Mouse (Mus musculus) midbrain, embryonic 11.5 days (tissue): ENCODE measurements around the gene Gpc6. TPM values are rescaled to one million over a fixed set of nuclear protein-coding genes. Genes with fewer than 3 reads are reported as not detected.
A peak's percentile ranks its signal among the peaks of the same experiment; 100 is the strongest.
"Not testable (repeated sequence)": the region's sequence is repeated elsewhere in the genome, so short reads cannot be mapped to it uniquely, and the experiment has no call there.

ENCODE experiments used
- ATAC-seq: fragments of 200-750 bp; cut with Nextera tagmentation; 2 replicates; pipeline ENCODE4 v1.8.0; 2017; ENCODE audit warnings: moderate TSS enrichment, moderate library complexity; ENCODE audit not compliant: low FRiP score
- DNase-seq: peaks from one replicate; pipeline ENCODE4 v3.0.0; 2015; ENCODE audit warnings: low spot score; ENCODE audit errors: missing footprints
- H3K27ac ChIP-seq: fragments of 300-500 bp; sonication (generic); 2 replicates; pipeline ENCODE4 v1.5.1; 2014; ENCODE audit warnings: low read depth, low read length
- H3K27me3 ChIP-seq: fragments of 300-500 bp; sonication (generic); 2 replicates; pipeline ENCODE4 v1.6.1; 2014; ENCODE audit warnings: mild to moderate bottlenecking, low read length, moderate library complexity, mixed read lengths; ENCODE audit not compliant: control insufficient read depth, insufficient read depth
- H3K36me3 ChIP-seq: fragments of 300-500 bp; sonication (generic); 2 replicates; pipeline ENCODE4 v1.6.1; 2014; ENCODE audit warnings: mild to moderate bottlenecking, low read length, moderate library complexity, mixed read lengths; ENCODE audit not compliant: control insufficient read depth, insufficient read depth
- H3K4me1 ChIP-seq: fragments of 300-500 bp; sonication (generic); 2 replicates; pipeline ENCODE4 v1.6.1; 2014; ENCODE audit warnings: low read length; ENCODE audit not compliant: control insufficient read depth, insufficient read depth
- H3K4me2 ChIP-seq: fragments of 300-500 bp; sonication (generic); 2 replicates; pipeline ENCODE4 v1.6.1; 2014; ENCODE audit warnings: mild to moderate bottlenecking, moderate library complexity
- H3K4me3 ChIP-seq: fragments of 300-500 bp; sonication (generic); 2 replicates; pipeline ENCODE4 v1.5.1; 2014; ENCODE audit warnings: low read depth, low read length
- H3K9ac ChIP-seq: fragments of 300-500 bp; sonication (generic); 2 replicates; pipeline ENCODE4 v1.6.1; 2014; ENCODE audit warnings: low read length
- H3K9me3 ChIP-seq: fragments of 300-500 bp; sonication (generic); 2 replicates; pipeline ENCODE4 v1.6.1; 2016; ENCODE audit warnings: low read length; ENCODE audit not compliant: control insufficient read depth
- WGBS: fragments of 180-500 bp; shearing (Covaris S2); extraction: QIAGEN DNeasy Blood & Tissue Kit; methylation state at CpG from one replicate; pipeline ENCODE4 v1.1.7; 2014; 5-methylcytosine and 5-hydroxymethylcytosine counted together
- polyA plus RNA-seq: library from polyadenylated mRNA; unstranded; fragments of >200 nt; fragmentation: Nextera tagmentation; extraction: Ambion mirVana; gene quantifications from 2 replicates; pipeline ENCODE4 v1.2.1, GENCODE M21; 2014

Gpc6 gene
- polyA plus RNA-seq, 1 experiment from 2014 or later = 24.6 TPM

GRCm38 (mm10) chr14:117435739-117436138 lies 510.6 kb downstream of the Gpc6 start:
- Histone ChIP-seq H3K9me3 (no peaks in the 10 kb centered on the region), H3K36me3 (no peaks in the 10 kb centered on the region), H3K27me3 (no peaks in the 10 kb centered on the region), H3K4me3 (no peak overlapping the region), H3K27ac (no peak overlapping the region), H3K9ac (no peak overlapping the region), H3K4me1 (no peaks in the 10 kb centered on the region), H3K4me2 (no peak overlapping the region)
- ATAC-seq (no peak), DNase-seq (no peak)
- WGBS = 93% methylated on average over 13 of the region's 13 CpGs

- not testable (repeated sequence) for H3K9ac ChIP-seq, H3K4me1 ChIP-seq, H3K4me2 ChIP-seq, H3K36me3 ChIP-seq, H3K27ac ChIP-seq, H3K4me3 ChIP-seq, H3K27me3 ChIP-seq, DNase-seq, H3K9me3 ChIP-seq
- ATAC-seq = peak; percentile 52
- 93% methylated on average over 2 of the region's 2 CpGs for WGBS
These were observed 521.6 kb downstream of the Gpc6 start for GRCm38 (mm10) chr14:117446675-117447231.

- Histone ChIP-seq H3K4me2 (no peak overlapping the region), H3K9me3 (no peaks in the 10 kb centered on the region), H3K27ac (no peak overlapping the region), H3K9ac (no peak overlapping the region), H3K36me3 (no peaks in the 10 kb centered on the region), H3K27me3 (no peaks in the 10 kb centered on the region), H3K4me1 (no peaks in the 10 kb centered on the region), H3K4me3 (no peak overlapping the region)
- 40% methylated on average over 3 of the region's 3 CpGs for WGBS
- ATAC-seq (no peak), DNase-seq (no peak)
These were observed 526.4 kb downstream of the Gpc6 start for GRCm38 (mm10) chr14:117451391-117451991.

GRCm38 (mm10) chr14:117452150-117452549 lies 527.0 kb downstream of the Gpc6 start:
- Histone ChIP-seq H3K27me3 (no peaks in the 10 kb centered on the region), H3K4me3 (no peak overlapping the region), H3K4me2 (no peak overlapping the region), H3K9me3 (no peaks in the 10 kb centered on the region), H3K27ac (no peak overlapping the region), H3K36me3 (no peaks in the 10 kb centered on the region), H3K4me1 (no peaks in the 10 kb centered on the region), H3K9ac (no peak overlapping the region)
- DNase-seq (peak; percentile 87), ATAC-seq (peak; percentile 54; the same call in 1 of the 2 replicates)
- 42% methylated on average over 7 of the region's 7 CpGs for WGBS

- DNase-seq (no peak), ATAC-seq (no peak)
- 91% methylated on average over 2 of the region's 2 CpGs for WGBS
These were observed 548.3 kb downstream of the Gpc6 start for GRCm38 (mm10) chr14:117473378-117473777.

GRCm38 (mm10) chr14:117478879-117479278 lies 553.8 kb downstream of the Gpc6 start:
- ATAC-seq (no peak), DNase-seq (no peak)
- Histone ChIP-seq H3K27me3 (no peaks in the 10 kb centered on the region), H3K9ac (no peak overlapping the region), H3K4me1 (no peaks in the 10 kb centered on the region), H3K4me3 (no peak overlapping the region), H3K27ac (no peak overlapping the region), H3K36me3 (no peaks in the 10 kb centered on the region), H3K4me2 (no peak overlapping the region), H3K9me3 (no peaks in the 10 kb centered on the region)
- 90% methylated on average over 3 of the region's 3 CpGs for WGBS

More at GRCm38 (mm10) chr14:117473378-117473777, 548.3 kb downstream of the Gpc6 start:
- H3K9me3 ChIP-seq = no peaks in the 10 kb centered on the region
- H3K27me3 ChIP-seq = no peaks in the 10 kb centered on the region
- H3K9ac ChIP-seq = no peak overlapping the region
- no peaks in the 10 kb centered on the region for H3K4me1 ChIP-seq
- H3K4me2 ChIP-seq = no peak overlapping the region
- H3K36me3 ChIP-seq = no peaks in the 10 kb centered on the region
- H3K4me3 ChIP-seq = no peak overlapping the region
- no peak overlapping the region for H3K27ac ChIP-seq

- no peak overlapping the region for H3K4me2 ChIP-seq
- no peak overlapping the region for H3K27ac ChIP-seq
- DNase-seq (peak; percentile 91), ATAC-seq (peak; percentile 92)
- no peak overlapping the region for H3K4me3 ChIP-seq
- no peak overlapping the region for H3K9ac ChIP-seq
- WGBS = 36% methylated on average over 4 of the region's 4 CpGs
- H3K27me3 ChIP-seq = no peaks in the 10 kb centered on the region
- H3K4me1 ChIP-seq = peaks cover 7% of the 10 kb centered on the region; the same call in 1 of the 2 replicates
- H3K36me3 ChIP-seq = no peaks in the 10 kb centered on the region
- H3K9me3 ChIP-seq = no peaks in the 10 kb centered on the region
These were observed 562.1 kb downstream of the Gpc6 start for GRCm38 (mm10) chr14:117487161-117487754.

- Histone ChIP-seq H3K9me3 (no peaks in the 10 kb centered on the region), H3K4me3 (no peak overlapping the region), H3K36me3 (no peaks in the 10 kb centered on the region), H3K27ac (no peak overlapping the region), H3K4me2 (no peak overlapping the region), H3K27me3 (no peaks in the 10 kb centered on the region), H3K4me1 (peaks cover 7% of the 10 kb centered on the region; the same call in 1 of the 2 replicates), H3K9ac (no peak overlapping the region)
- DNase-seq (no peak), ATAC-seq (no peak; the same call in 1 of the 2 replicates)
- WGBS = 72% methylated on average over 5 of the region's 5 CpGs
These were observed 565.4 kb downstream of the Gpc6 start for GRCm38 (mm10) chr14:117490469-117490868.

- Histone ChIP-seq H3K27ac (no peak overlapping the region), H3K4me3 (no peak overlapping the region), H3K36me3 (no peaks in the 10 kb centered on the region), H3K4me1 (no peaks in the 10 kb centered on the region), H3K4me2 (no peak overlapping the region), H3K9ac (no peak overlapping the region), H3K9me3 (no peaks in the 10 kb centered on the region), H3K27me3 (no peaks in the 10 kb centered on the region)
- DNase-seq = no peak
- 71% methylated on average over 3 of the region's 3 CpGs for WGBS
- no peak for ATAC-seq
These were observed 570.0 kb downstream of the Gpc6 start for GRCm38 (mm10) chr14:117495118-117495517.
